ENCODE assay signal across 7 mouse cellular contexts in the genomic region with DNA sequence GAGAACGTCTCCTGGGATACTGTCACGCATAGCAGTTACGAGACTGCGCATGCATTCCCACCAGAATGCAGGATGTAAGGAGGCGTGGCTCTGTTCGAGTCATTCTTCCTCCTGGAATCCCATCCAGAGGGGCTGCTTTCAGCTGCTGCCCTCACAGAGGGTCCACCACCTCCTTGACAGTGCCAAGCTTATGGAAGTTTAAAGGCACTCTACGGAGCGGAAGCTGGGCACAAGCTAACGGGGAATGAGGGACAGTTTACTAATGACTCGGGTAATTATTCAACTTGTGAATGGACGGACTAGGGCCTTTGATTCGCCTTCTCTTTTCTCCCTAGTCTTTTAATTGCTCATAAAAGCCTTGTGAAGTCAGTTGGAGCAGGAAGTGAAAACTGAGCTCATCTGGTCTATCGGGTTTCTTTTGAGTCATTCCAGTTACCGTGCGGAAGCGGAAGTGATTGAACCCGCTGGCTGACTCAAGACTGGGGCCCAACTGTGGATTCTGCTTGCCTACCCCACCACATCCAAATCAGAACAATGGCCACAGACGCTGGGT.
DNase-seq lines count a peak whose midpoint lies in the region; ATAC-seq and TF ChIP-seq lines count a peak whose summit lies in the region.

No protein-coding gene starts in this region.

- H3K9me3 ChIP-seq in hindbrain, embryonic 11.5 days (ENCODE audit: control insufficient read depth, low read length): no peaks in the 10 kb centered on the region
- no peaks in the 10 kb centered on the region for H3K9me3 ChIP-seq in liver, embryonic 11.5 days (ENCODE audit: control insufficient read depth, low read length)
- H3K9me3 ChIP-seq in neural tube, embryonic 12.5 days: no peaks in the 10 kb centered on the region

- TF ChIP-seq CTCF in testis, adult 2 months (IDR thresholded peaks at IDR 0.05; ENCODE audit: control insufficient read depth, insufficient read depth, insufficient replicate concordance, low read depth, low read length): no peak

- peak overlapping the region; percentile 80 for H3K4me3 ChIP-seq in testis, adult 2 months (ENCODE audit: control insufficient read depth, low read depth, low read length)
- H3K4me3 ChIP-seq in hindbrain, embryonic 11.5 days (ENCODE audit: low read depth, low read length): peak overlapping the region; percentile 20
- no peak overlapping the region for H3K4me3 ChIP-seq in liver, embryonic 11.5 days (ENCODE audit: low read depth, low read length)
- peak overlapping the region; percentile 25 for H3K4me3 ChIP-seq in neural tube, embryonic 12.5 days

- TF ChIP-seq POLR2A in testis, adult 2 months (IDR thresholded peaks at IDR 0.05; ENCODE audit: control insufficient read depth, low read depth, low read length): no peak; the same call in 1 of the 2 replicates

- peak; percentile 57; the same call in 1 of the 2 replicates for ATAC-seq in hindbrain, embryonic 11.5 days (ENCODE audit: low FRiP score)
- ATAC-seq in liver, embryonic 11.5 days (replicated peaks; ENCODE audit: low FRiP score): no peak; the same call in 1 of the 2 replicates
- peak; percentile 87 for ATAC-seq in neural tube, embryonic 12.5 days (ENCODE audit: low FRiP score, low read depth)

- intact Hi-C loops in gastrocnemius, postnatal 14 days (cut with DNase I; ENCODE audit: low total_unique reads): loop anchor here (10.0 kb wide), 1 partner anchor 176 kb away; no protein-coding TSS in a partner anchor

- H3K4me2 ChIP-seq in hindbrain, embryonic 11.5 days (replicated peaks; ENCODE audit: low read depth, low read length): peak overlapping the region; percentile 29; the same call in 1 of the 2 replicates
- H3K4me2 ChIP-seq in liver, embryonic 11.5 days: peak overlapping the region; percentile 42
- peak overlapping the region; percentile 60 for H3K4me2 ChIP-seq in neural tube, embryonic 12.5 days (replicated peaks)

- 0 out of 2 replicates have a peak overlapping the region, but pooled peaks have one; percentile 37 for H3K9ac ChIP-seq in hindbrain, embryonic 11.5 days (ENCODE audit: low read depth, low read length)
- H3K9ac ChIP-seq in liver, embryonic 11.5 days (ENCODE audit: low read depth, low read length): no peak overlapping the region
- no peak overlapping the region for H3K9ac ChIP-seq in neural tube, embryonic 12.5 days

- H3K36me3 ChIP-seq in testis, adult 2 months (ENCODE audit: control insufficient read depth, insufficient read depth, low read length): no peaks in the 10 kb centered on the region
- H3K36me3 ChIP-seq in hindbrain, embryonic 11.5 days (ENCODE audit: control insufficient read depth, insufficient read depth, low read length): no peaks in the 10 kb centered on the region
- no peaks in the 10 kb centered on the region for H3K36me3 ChIP-seq in liver, embryonic 11.5 days (ENCODE audit: control insufficient read depth, insufficient read depth, low read length)
- no peaks in the 10 kb centered on the region for H3K36me3 ChIP-seq in neural tube, embryonic 12.5 days

- H3K27ac ChIP-seq in testis, adult 2 months (ENCODE audit: control insufficient read depth, insufficient read depth, low read depth, low read length): peak overlapping the region; percentile 81
- H3K27ac ChIP-seq in hindbrain, embryonic 11.5 days (ENCODE audit: low read depth, low read length): peak overlapping the region; percentile 51; the same call in 1 of the 2 replicates
- H3K27ac ChIP-seq in liver, embryonic 11.5 days (ENCODE audit: low read depth, low read length): 0 out of 2 replicates have a peak overlapping the region, but pooled peaks have one; percentile 13
- H3K27ac ChIP-seq in neural tube, embryonic 12.5 days: no peak overlapping the region

- H3K4me1 ChIP-seq in testis, adult 2 months (ENCODE audit: control insufficient read depth, insufficient read depth, low read length): peaks cover 6% of the 10 kb centered on the region
- H3K4me1 ChIP-seq in hindbrain, embryonic 11.5 days (replicated peaks; ENCODE audit: control insufficient read depth, insufficient read depth, low read length): no peaks in the 10 kb centered on the region
- H3K4me1 ChIP-seq in liver, embryonic 11.5 days (replicated peaks; ENCODE audit: control insufficient read depth, insufficient read depth, low read length): no peaks in the 10 kb centered on the region
- H3K4me1 ChIP-seq in neural tube, embryonic 12.5 days: no peaks in the 10 kb centered on the region

- no peaks in the 10 kb centered on the region for H3K27me3 ChIP-seq in testis, adult 2 months (ENCODE audit: control insufficient read depth, insufficient read depth, low read length)
- no peaks in the 10 kb centered on the region for H3K27me3 ChIP-seq in hindbrain, embryonic 11.5 days (ENCODE audit: control insufficient read depth, insufficient read depth, low read length)
- H3K27me3 ChIP-seq in liver, embryonic 11.5 days (replicated peaks; ENCODE audit: control insufficient read depth, insufficient read depth, low read length): no peaks in the 10 kb centered on the region
- H3K27me3 ChIP-seq in neural tube, embryonic 12.5 days (replicated peaks): no peaks in the 10 kb centered on the region; the same call in 1 of the 2 replicates

- no peak for DNase-seq in testis, postnatal 14 days (ENCODE audit: low spot score)
- DNase-seq in embryo, embryonic 11 days: peak; percentile 72
- DNase-seq in hindbrain, embryonic 11.5 days (ENCODE audit: low spot score): peak; percentile 36
- DNase-seq in liver, embryonic 11.5 days (ENCODE audit: low spot score): no peak
- DNase-seq in gastrocnemius, postnatal 14 days: no peak

- 36% methylated on average over 18 of the region's 18 CpGs for WGBS in hindbrain, embryonic 11.5 days
- WGBS in liver, embryonic 11.5 days: 51% methylated on average over 18 of the region's 18 CpGs
- 5% methylated on average over 18 of the region's 18 CpGs for WGBS in neural tube, embryonic 12.5 days

Comparison
In these comparisons a context has a peak if more than half of its experiments do, and no peak if none do; other contexts are left out.
1. DNase-seq: peak in embryo, embryonic 11 days (single experiment) and hindbrain, embryonic 11.5 days (single experiment); none in testis, postnatal 14 days (single experiment), liver, embryonic 11.5 days (single experiment) and gastrocnemius, postnatal 14 days (single experiment).
2. Peak in every context shown above with its lines, with median percentiles within 50 percentile points of each other: H3K4me2 ChIP-seq.